Mouse (Mus musculus): ENCODE results near the gene Lhfp.

GRCm38 (mm10) chr3:53161963-53162362 is 120.6 kb downstream of the Lhfp start:
- no peak for TF ChIP-seq CTCF (IDR thresholded peaks at IDR 0.05; ENCODE audit: low read depth, low read length)
- no peak for TF ChIP-seq POLR2AphosphoS5 (IDR thresholded peaks at IDR 0.05; ENCODE audit: insufficient replicate concordance, low read depth, low read length)
- no peak for TF ChIP-seq TAL1 (conservative IDR thresholded peaks at IDR 0.05; ENCODE audit: low read depth, low read length)

All from G1E (cell line).